Mouse (Mus musculus): Measurements from ENCODE around the gene Zfhx3.

GRCm38 (mm10) chr8:108086913-108087312 lies 144.5 kb downstream of the Zfhx3 start:
- TF ChIP-seq CTCF (IDR thresholded peaks at IDR 0.05; ENCODE audit: low read depth, low read length), result no peak
- no peak for TF ChIP-seq POLR2A (IDR thresholded peaks at IDR 0.05; ENCODE audit: extremely low read depth, insufficient read depth, low read length)
